Comparison of ENCODE assay signal across 17 mouse cellular contexts in genomic region chr6:7600228-7600627, GRCm38 (mm10). TPM values are rescaled to one million over a fixed set of nuclear protein-coding genes. Genes with fewer than 3 reads are reported as not detected.
DNase-seq lines count a peak whose midpoint lies in the region; ATAC-seq and TF ChIP-seq lines count a peak whose summit lies in the region.
"Had no signal": no experiment of that assay in that cellular context is flagged by ENCODE, and none has a peak within 500 bp of the region (broad histone marks: within the 10 kb centered on the region; RNA-seq: fewer than 3 reads in every experiment).

No protein-coding gene starts in this region.

- no peaks in the 10 kb centered on the region for H3K27me3 ChIP-seq in forebrain, embryonic 14.5 days (replicated peaks; ENCODE audit: control insufficient read depth, insufficient read depth, low read length)
- no peaks in the 10 kb centered on the region for H3K27me3 ChIP-seq in forebrain, embryonic 11.5 days (ENCODE audit: control insufficient read depth, insufficient read depth, low read length)
- H3K27me3 ChIP-seq in lung, embryonic 14.5 days (ENCODE audit: insufficient read depth, low read length) = no peaks in the 10 kb centered on the region
- no peaks in the 10 kb centered on the region for H3K27me3 ChIP-seq in stomach, postnatal 0 days (ENCODE audit: control insufficient read depth, insufficient read depth, low read length)
- H3K27me3 ChIP-seq: liver, embryonic 15.5 days; midbrain, embryonic 12.5 days; neural tube, embryonic 15.5 days had no signal

- H3K9me3 ChIP-seq in forebrain, embryonic 14.5 days (replicated peaks; ENCODE audit: control insufficient read depth, low read length) = no peaks in the 10 kb centered on the region
- no peaks in the 10 kb centered on the region for H3K9me3 ChIP-seq in forebrain, embryonic 11.5 days (ENCODE audit: control insufficient read depth, low read length)
- no peaks in the 10 kb centered on the region for H3K9me3 ChIP-seq in lung, embryonic 14.5 days (ENCODE audit: low read depth, low read length)
- no peaks in the 10 kb centered on the region for H3K9me3 ChIP-seq in stomach, postnatal 0 days (ENCODE audit: control insufficient read depth, low read length)
- H3K9me3 ChIP-seq: liver, embryonic 15.5 days; midbrain, embryonic 12.5 days; neural tube, embryonic 15.5 days had no signal

- no peak for TF ChIP-seq EP300 in stomach, postnatal 0 days (optimal IDR thresholded peaks at IDR 0.05)

- TF ChIP-seq CTCF in lung, embryonic 14.5 days (IDR thresholded peaks at IDR 0.05; ENCODE audit: low read depth) = peak; percentile 50
- peak; percentile 63 for TF ChIP-seq CTCF in stomach, postnatal 0 days (IDR thresholded peaks at IDR 0.05; ENCODE audit: low read depth)

- H3K9ac ChIP-seq in forebrain, embryonic 14.5 days (ENCODE audit: low read length) = no peak overlapping the region
- no peak overlapping the region for H3K9ac ChIP-seq in forebrain, embryonic 11.5 days (ENCODE audit: low read length)
- H3K9ac ChIP-seq in lung, embryonic 14.5 days = no peak overlapping the region
- H3K9ac ChIP-seq in stomach, postnatal 0 days (ENCODE audit: low read length) = no peak overlapping the region
- H3K9ac ChIP-seq: liver, embryonic 15.5 days; midbrain, embryonic 12.5 days; neural tube, embryonic 15.5 days had no signal

- no peaks in the 10 kb centered on the region for H3K36me3 ChIP-seq in forebrain, embryonic 14.5 days (ENCODE audit: control insufficient read depth, insufficient read depth, low read length)
- no peaks in the 10 kb centered on the region for H3K36me3 ChIP-seq in forebrain, embryonic 11.5 days (ENCODE audit: control insufficient read depth, insufficient read depth, low read length)
- H3K36me3 ChIP-seq in lung, embryonic 14.5 days (ENCODE audit: insufficient read depth) = no peaks in the 10 kb centered on the region
- no peaks in the 10 kb centered on the region for H3K36me3 ChIP-seq in stomach, postnatal 0 days (ENCODE audit: control insufficient read depth, insufficient read depth, low read length)
- H3K36me3 ChIP-seq: liver, embryonic 15.5 days; midbrain, embryonic 12.5 days; neural tube, embryonic 15.5 days had no signal

- ATAC-seq in forebrain, embryonic 14.5 days = no peak
- ATAC-seq in forebrain, embryonic 11.5 days (replicated peaks; ENCODE audit: low FRiP score) = no peak
- no peak for ATAC-seq in lung, embryonic 14.5 days (ENCODE audit: insufficient read depth)
- ATAC-seq in common myeloid progenitor, adult 5-6 weeks (replicated peaks; ENCODE audit: low read depth, poor library complexity, severe bottlenecking) = 0 out of 2 replicates have a peak, but pooled peaks have one; percentile 56
- ATAC-seq in stomach, postnatal 0 days (ENCODE audit: low FRiP score, low TSS enrichment) = no peak
- ATAC-seq in monocyte, adult 5-6 weeks (replicated peaks; ENCODE audit: insufficient number of reproducible peaks, low FRiP score, low TSS enrichment, poor library complexity, severe bottlenecking) = no peak

- intact Hi-C loops in heart, postnatal 10 days (cut with DNase I) = no loop called here

- no peaks in the 10 kb centered on the region for H3K4me1 ChIP-seq in forebrain, embryonic 14.5 days (ENCODE audit: control insufficient read depth, insufficient read depth, low read length)
- 0 out of 2 replicates have a peak, but pooled peaks cover 2% of the 10 kb centered on the region for H3K4me1 ChIP-seq in forebrain, embryonic 11.5 days (replicated peaks; ENCODE audit: control insufficient read depth, insufficient read depth, low read length)
- no peaks in the 10 kb centered on the region for H3K4me1 ChIP-seq in lung, embryonic 14.5 days (ENCODE audit: insufficient read depth)
- no peaks in the 10 kb centered on the region for H3K4me1 ChIP-seq in stomach, postnatal 0 days (replicated peaks; ENCODE audit: control insufficient read depth, insufficient read depth)
- H3K4me1 ChIP-seq: liver, embryonic 15.5 days; midbrain, embryonic 12.5 days; neural tube, embryonic 15.5 days had no signal

- no peak overlapping the region for H3K4me3 ChIP-seq in forebrain, embryonic 14.5 days (ENCODE audit: low read depth, low read length)
- H3K4me3 ChIP-seq in forebrain, embryonic 11.5 days (ENCODE audit: low read depth, low read length) = no peak overlapping the region
- H3K4me3 ChIP-seq in lung, embryonic 14.5 days (ENCODE audit: low read depth, low read length) = no peak overlapping the region
- H3K4me3 ChIP-seq in stomach, postnatal 0 days (ENCODE audit: low read depth, low read length) = no peak overlapping the region
- H3K4me3 ChIP-seq: erythroblast, embryonic 14.5 days; liver, embryonic 15.5 days; midbrain, embryonic 12.5 days; neural tube, embryonic 15.5 days had no signal

- peak; percentile 29 for DNase-seq in forebrain, embryonic 14.5 days (ENCODE audit: low spot score)
- no peak for DNase-seq in forebrain, embryonic 11.5 days (ENCODE audit: low spot score)
- DNase-seq in lung, embryonic 14.5 days = peak; percentile 35
- DNase-seq in lung, postnatal 10 days = no peak
- DNase-seq in stomach, postnatal 0 days (ENCODE audit: low spot score) = no peak
- no peak for DNase-seq in heart, postnatal 10 days
- DNase-seq: cerebellum, adult 18-20 months; gastrocnemius, postnatal 14 days; heart, postnatal 36 days; spleen, adult 18-20 months; thymus, adult 2 months had no signal

- 71% methylated on average over 2 of the region's 2 CpGs for WGBS in forebrain, embryonic 14.5 days
- 73% methylated on average over 2 of the region's 2 CpGs for WGBS in forebrain, embryonic 11.5 days
- WGBS in lung, embryonic 14.5 days = 45% methylated on average over 2 of the region's 2 CpGs
- 43% methylated on average over 2 of the region's 2 CpGs for WGBS in stomach, postnatal 0 days

- H3K4me2 ChIP-seq in forebrain, embryonic 14.5 days (ENCODE audit: low read length) = no peak overlapping the region
- H3K4me2 ChIP-seq in forebrain, embryonic 11.5 days (ENCODE audit: low read depth, low read length, severe bottlenecking) = no peak overlapping the region
- no peak overlapping the region for H3K4me2 ChIP-seq in lung, embryonic 14.5 days
- no peak overlapping the region for H3K4me2 ChIP-seq in stomach, postnatal 0 days (replicated peaks; ENCODE audit: low read depth)
- H3K4me2 ChIP-seq: liver, embryonic 15.5 days; midbrain, embryonic 12.5 days; neural tube, embryonic 15.5 days had no signal

- H3K27ac ChIP-seq in forebrain, embryonic 14.5 days (ENCODE audit: low read depth, low read length) = no peak overlapping the region
- no peak overlapping the region for H3K27ac ChIP-seq in forebrain, embryonic 11.5 days (ENCODE audit: low read depth, low read length)
- H3K27ac ChIP-seq in lung, embryonic 14.5 days (ENCODE audit: low read depth) = no peak overlapping the region
- no peak overlapping the region for H3K27ac ChIP-seq in stomach, postnatal 0 days (replicated peaks)
- H3K27ac ChIP-seq: liver, embryonic 15.5 days; midbrain, embryonic 12.5 days; neural tube, embryonic 15.5 days had no signal

RNA-seq across cellular contexts. Expression of gene Tac1, which starts 45.5 kb away (rescaled TPM):
- 59.9 and 76.7 TPM in 2 replicates for polyA plus RNA-seq in forebrain, embryonic 14.5 days (2014; fragmentation: Nextera tagmentation; extraction: Ambion mirVana)
- 6.8 and 9.0 TPM in 2 replicates for polyA plus RNA-seq in forebrain, embryonic 11.5 days (2014; fragmentation: Nextera tagmentation; extraction: Ambion mirVana)
- polyA plus RNA-seq in lung, embryonic 14.5 days (2014; fragmentation: Nextera tagmentation; extraction: Ambion mirVana) = 0.18 TPM in 1 of 2 replicates, not detected in the other
- total RNA-seq in common myeloid progenitor, adult 5-6 weeks (2017) = not detected in 2 replicates
- polyA plus RNA-seq in stomach, postnatal 0 days (2015; fragmentation: Nextera tagmentation; extraction: Ambion mirVana) = 37.7 and 48.4 TPM in 2 replicates
- total RNA-seq in monocyte, adult 5-6 weeks (2017) = not detected in 3 replicates
- not detected for total RNA-seq in heart, postnatal 10 days (2021)
- total RNA-seq: gastrocnemius, postnatal 14 days; heart, postnatal 36 days had no signal
- polyA plus RNA-seq: erythroblast, embryonic 14.5 days; liver, embryonic 15.5 days had no signal

Comparison
In these comparisons a context has a peak if more than half of its experiments do, and no peak if none do; other contexts are left out.
1. DNase-seq: peak in forebrain, embryonic 14.5 days (single experiment) and lung, embryonic 14.5 days (single experiment); none in forebrain, embryonic 11.5 days (single experiment), lung, postnatal 10 days (single experiment), stomach, postnatal 0 days (single experiment) and heart, postnatal 10 days (0 of 2).